In the genomic region with DNA sequence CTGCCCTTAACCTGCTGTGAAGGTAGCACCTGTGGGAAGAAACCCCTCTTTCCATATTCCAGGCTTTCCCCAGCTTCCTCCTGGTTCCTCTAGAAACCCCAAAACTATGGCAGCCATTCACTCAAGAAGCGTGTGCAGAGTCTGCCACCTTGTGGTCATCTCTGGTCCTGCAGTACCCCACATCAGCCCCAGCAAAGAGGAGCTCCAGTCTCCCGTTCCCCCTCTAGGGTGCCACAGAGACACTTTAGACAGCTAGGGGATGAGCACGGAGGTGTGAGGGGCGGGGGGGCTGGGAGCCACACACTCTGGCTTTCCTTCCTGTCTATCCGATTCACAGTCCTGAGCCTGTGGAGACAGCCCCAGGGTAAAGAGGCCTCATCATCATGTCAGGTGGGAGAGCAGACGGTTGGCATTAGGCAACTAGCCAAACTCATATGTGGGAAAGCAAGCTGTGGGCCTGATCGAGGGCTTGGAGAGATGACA, we compare ENCODE assay signal across 9 mouse cellular contexts.
DNase-seq lines count a peak whose midpoint lies in the region; ATAC-seq lines count a peak whose summit lies in the region.
"Had no signal": no experiment of that assay in that cellular context is flagged by ENCODE, and none has a peak within 500 bp of the region (broad histone marks: within the 10 kb centered on the region; RNA-seq: fewer than 3 reads in every experiment).

No protein-coding gene starts in this region.

- H3K36me3 ChIP-seq in forebrain, embryonic 15.5 days = no peaks in the 10 kb centered on the region
- H3K36me3 ChIP-seq in hindbrain, embryonic 11.5 days (ENCODE audit: control insufficient read depth, insufficient read depth, low read length) = no peaks in the 10 kb centered on the region

- H3K4me2 ChIP-seq in forebrain, embryonic 15.5 days (replicated peaks) = no peak overlapping the region
- H3K4me2 ChIP-seq in hindbrain, embryonic 11.5 days (replicated peaks; ENCODE audit: low read depth, low read length) = no peak overlapping the region

- no peak overlapping the region for H3K4me3 ChIP-seq in forebrain, embryonic 15.5 days
- no peak overlapping the region for H3K4me3 ChIP-seq in hindbrain, embryonic 11.5 days (ENCODE audit: low read depth, low read length)

- no peak overlapping the region for H3K9ac ChIP-seq in forebrain, embryonic 15.5 days (replicated peaks)
- no peak overlapping the region for H3K9ac ChIP-seq in hindbrain, embryonic 11.5 days (ENCODE audit: low read depth, low read length)

- 12% methylated on average over 7 of the region's 7 CpGs for WGBS in forebrain, embryonic 15.5 days
- WGBS in hindbrain, embryonic 11.5 days = 13% methylated on average over 7 of the region's 7 CpGs

- no peaks in the 10 kb centered on the region for H3K9me3 ChIP-seq in forebrain, embryonic 15.5 days
- no peaks in the 10 kb centered on the region for H3K9me3 ChIP-seq in hindbrain, embryonic 11.5 days (ENCODE audit: control insufficient read depth, low read length)

- H3K27ac ChIP-seq in forebrain, embryonic 15.5 days (replicated peaks) = no peak overlapping the region; the same call in 1 of the 2 replicates
- no peak overlapping the region for H3K27ac ChIP-seq in hindbrain, embryonic 11.5 days (ENCODE audit: low read depth, low read length)
- H3K27ac ChIP-seq: macrophage had no signal

- peak; percentile 81 for DNase-seq in MN1 (ENCODE audit: low spot score)
- peak; percentile 92 for DNase-seq in hindbrain, embryonic 11.5 days (ENCODE audit: low spot score)
- peak; percentile 91 to 93 for DNase-seq in layer of hippocampus, postnatal 10 days (ENCODE audit: low spot score in 2 of 2)
- DNase-seq in lung, postnatal 4 days = peak; percentile 65 to 78
- peak; percentile 89 to 92 for DNase-seq in right cerebral cortex, adult 2 months (ENCODE audit: low spot score in 2 of 2)
- peak; percentile 70 for DNase-seq in urinary bladder, postnatal 25 days (ENCODE audit: low spot score)

- H3K27me3 ChIP-seq in forebrain, embryonic 15.5 days = no peaks in the 10 kb centered on the region
- H3K27me3 ChIP-seq in hindbrain, embryonic 11.5 days (ENCODE audit: control insufficient read depth, insufficient read depth, low read length) = no peaks in the 10 kb centered on the region; the same call in 1 of the 2 replicates

- peak; percentile 74 for ATAC-seq in cerebellum, adult (ENCODE audit: insufficient number of reproducible peaks, low FRiP score, low TSS enrichment)
- ATAC-seq in forebrain, embryonic 15.5 days (replicated peaks) = peak; percentile 74
- peak; percentile 45; the same call in 1 of the 2 replicates for ATAC-seq in hindbrain, embryonic 11.5 days (ENCODE audit: low FRiP score)

- H3K4me1 ChIP-seq in forebrain, embryonic 15.5 days = peaks cover 6% of the 10 kb centered on the region; the same call in 1 of the 2 replicates
- peaks cover 2% of the 10 kb centered on the region; the same call in 1 of the 2 replicates for H3K4me1 ChIP-seq in hindbrain, embryonic 11.5 days (replicated peaks; ENCODE audit: control insufficient read depth, insufficient read depth, low read length)
